Mouse (Mus musculus) large intestine, adult 2 months (tissue): ENCODE measurements around the gene Rhox9. TPM values are rescaled to one million over a fixed set of nuclear protein-coding genes. Genes with fewer than 3 reads are reported as not detected.
"Not testable (repeated sequence)": the region's sequence is repeated elsewhere in the genome, so short reads cannot be mapped to it uniquely, and the experiment has no call there.

Experiments used
- DNase-seq: peaks from one replicate; pipeline ENCODE4 v3.0.0-alpha.2; 2012; ENCODE audit warnings: low read depth, low spot score
- WGBS: fragments of 180-500 bp; shearing (Covaris S2); methylation state at CpG from one replicate; pipeline ENCODE4 v1.1.7; 2018; 5-methylcytosine and 5-hydroxymethylcytosine counted together
- polyA plus RNA-seq: library from polyadenylated mRNA; depleted of rRNA; stranded (reverse); fragments of >200 nt; gene quantifications from 2 replicates; pipeline ENCODE4 v1.2.3, GENCODE M21; 2012; rRNA removed

Rhox9 gene
- polyA plus RNA-seq, result not detected in 2 replicates

DNA sequence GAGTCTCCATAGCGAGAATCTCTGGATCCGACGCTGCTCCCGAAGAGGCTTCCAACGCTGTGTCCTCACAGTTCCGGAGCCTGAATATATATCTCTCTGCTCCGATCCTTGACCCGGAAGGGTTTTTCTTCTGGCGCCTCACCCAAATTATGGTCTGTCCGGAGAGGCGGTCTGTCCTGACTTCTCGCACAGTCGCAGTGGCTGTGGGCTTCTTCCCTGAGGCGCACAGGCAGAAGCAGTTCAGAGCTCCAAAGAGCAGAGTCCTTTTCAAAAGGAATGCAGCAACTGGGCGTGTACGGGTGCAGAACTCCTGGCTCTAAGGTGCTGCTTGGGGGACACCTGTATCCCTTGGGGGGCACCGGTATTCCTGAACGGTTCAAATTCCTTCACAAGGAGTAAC lies at the start of gene Rhox9:
Gene Rhox9, minus strand, starts transcription at position 101 of the 400 bp plus-strand sequence.
- not testable (repeated sequence) for DNase-seq
- 96% methylated on average over 10 of the region's 18 CpGs for WGBS

DNA sequence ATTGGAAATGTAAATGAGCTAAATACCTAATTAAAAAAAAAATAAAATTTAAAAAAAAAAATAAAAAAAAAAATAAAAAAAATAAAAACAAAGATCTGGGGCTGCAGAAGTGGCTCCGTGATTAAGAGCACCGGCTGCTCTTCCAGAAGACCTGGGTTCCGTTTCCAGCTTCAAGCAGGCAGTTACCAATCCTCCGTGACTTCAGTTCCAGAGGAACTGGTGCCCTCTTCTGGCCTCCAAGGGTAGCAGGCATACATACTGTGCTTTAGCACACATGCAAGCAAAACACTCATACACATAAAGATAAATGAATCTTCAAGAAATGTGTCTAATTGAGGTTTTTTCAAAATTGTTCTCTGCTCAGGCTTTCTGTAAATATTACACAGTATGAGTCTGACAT lies 14.7 kb upstream of the Rhox9 start:
- DNase-seq, result no peak
- WGBS, result 78% methylated on average over 4 of the region's 4 CpGs

DNA sequence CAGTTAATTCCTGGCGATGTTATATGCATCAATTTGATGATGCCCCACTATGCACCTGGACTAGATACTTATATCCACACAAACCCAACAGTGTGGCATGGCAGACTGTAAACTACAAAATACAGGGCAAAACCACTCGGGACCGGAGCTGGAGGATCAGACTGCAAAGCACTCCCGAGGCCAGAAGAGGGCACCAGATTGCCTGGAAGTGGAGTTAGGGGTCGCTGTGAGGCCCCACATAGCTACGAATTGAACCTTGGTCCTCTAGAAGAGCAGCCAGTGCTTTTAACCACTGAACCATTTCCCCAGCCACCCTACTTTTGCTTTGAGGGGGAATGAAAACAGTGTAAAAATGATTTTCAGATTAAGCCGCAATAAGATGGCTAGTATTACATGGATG lies 7.0 kb upstream of the Rhox9 start:
- no peak for DNase-seq

DNA sequence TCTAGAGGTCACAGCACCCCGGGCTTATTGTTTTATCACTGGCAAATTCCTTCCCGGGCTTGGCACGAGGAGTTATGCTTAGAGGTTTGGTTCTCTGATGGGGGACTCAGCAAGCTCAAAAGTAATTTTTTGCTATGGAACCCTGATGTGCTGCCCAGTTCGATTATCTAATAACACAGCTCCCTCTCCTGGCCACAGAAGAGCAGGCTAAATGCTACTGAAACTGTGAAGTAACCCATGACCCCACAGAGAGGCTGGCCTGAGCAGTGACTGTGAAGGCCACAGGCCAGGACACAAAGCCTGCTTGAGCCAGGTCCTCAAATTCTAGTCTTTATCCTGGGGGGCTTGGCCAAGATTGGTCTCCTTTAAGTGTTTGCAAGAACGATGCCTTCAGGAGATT lies 2.2 kb upstream of the Rhox9 start:
- WGBS, result 69% methylated on average over 5 of the region's 5 CpGs
- DNase-seq, result no peak

More for the DNA sequence above, 7.0 kb upstream of the Rhox9 start:
- 57% methylated on average over 7 of the region's 7 CpGs for WGBS

DNA sequence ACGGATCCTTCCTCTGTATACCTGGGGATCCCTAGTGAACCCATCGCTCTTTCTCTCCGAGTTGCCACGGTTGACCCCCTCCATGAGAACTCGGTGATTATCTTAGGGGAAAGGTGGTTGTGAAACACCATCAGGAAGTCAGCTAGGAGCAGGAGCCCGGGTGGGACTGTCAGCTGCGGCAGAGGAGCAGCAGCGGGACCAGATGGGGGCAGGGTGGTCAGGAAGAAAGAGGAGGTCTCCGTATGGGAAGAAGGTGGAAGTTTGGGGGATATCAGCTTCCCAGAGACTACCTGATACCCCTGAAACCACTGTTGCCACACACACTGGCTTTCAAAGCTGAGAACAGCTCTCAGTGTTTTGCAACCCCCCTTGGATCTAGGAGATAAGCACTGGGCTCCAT lies 4.4 kb downstream of the Rhox9 start, which contains the start of gene Rhox7b:
Gene Rhox7b, minus strand, starts transcription at position 101 of the 400 bp plus-strand sequence.
- 80% methylated on average over 9 of the region's 9 CpGs for WGBS
- not testable (repeated sequence) for DNase-seq

DNA sequence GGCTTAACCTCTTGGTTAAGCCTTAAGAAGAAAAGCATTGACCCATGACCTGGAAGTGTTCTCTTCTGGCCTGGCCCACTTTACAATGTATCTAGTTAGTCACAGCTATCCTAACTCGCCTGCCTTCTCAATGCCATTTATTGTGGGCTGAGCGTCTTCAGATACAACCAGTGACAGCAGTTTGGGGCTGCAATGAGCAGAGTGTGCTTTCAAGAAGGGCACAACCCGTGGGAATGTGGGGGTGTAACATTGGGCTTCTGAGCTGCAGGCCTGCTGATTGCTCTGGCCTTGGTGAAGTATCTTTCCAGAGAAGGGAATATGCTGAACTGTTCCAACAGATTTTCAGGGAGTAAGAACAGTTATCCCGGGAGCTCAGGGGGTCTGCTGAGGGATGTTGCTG lies 22.7 kb downstream of the Rhox9 start, which contains the start of gene Rhox8:
Gene Rhox8, minus strand, starts transcription at position 101 of the 400 bp plus-strand sequence.
- no peak for DNase-seq
- WGBS, result 71% methylated on average over 4 of the region's 4 CpGs

DNA sequence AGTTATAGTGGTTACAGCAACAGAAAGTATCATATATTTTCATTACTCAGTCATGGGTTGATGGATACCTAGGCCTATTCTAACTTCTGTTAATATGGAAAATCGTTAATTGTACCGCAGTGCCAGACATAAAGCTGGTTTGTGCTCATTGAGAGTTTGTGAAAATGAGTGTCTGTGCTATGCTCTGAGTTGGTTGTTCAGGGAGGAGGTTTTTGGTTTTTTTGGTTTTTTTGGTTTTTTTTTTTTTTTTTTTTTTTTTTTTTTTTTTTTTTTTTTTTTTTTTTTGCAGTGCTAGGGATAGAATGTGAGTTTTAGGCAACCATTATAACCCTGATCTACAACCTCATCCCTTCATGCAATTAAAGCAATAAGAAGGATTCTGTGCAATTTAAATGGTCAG lies 29.9 kb downstream of the Rhox9 start:
- WGBS, result 96% methylated on average over 2 of the region's 2 CpGs

More for the DNA sequence above, 29.9 kb downstream of the Rhox9 start:
- DNase-seq, result no peak

Other genes starting within 250 kb of the Rhox9 start
- gene Rhox3h, start 233.0 kb downstream of the Rhox9 start, polyA plus RNA-seq, result not detected in 2 replicates
- gene Rhox2h, start 228.5 kb downstream of the Rhox9 start, polyA plus RNA-seq, result not detected in 2 replicates
- gene Rhox5, start 96.9 kb downstream of the Rhox9 start, polyA plus RNA-seq, result not detected in 2 replicates
- 0.15 TPM in 1 of 2 replicates, not detected in the other for gene Rhox6, start 74.9 kb downstream of the Rhox9 start, polyA plus RNA-seq
- gene Rhox7a, start 70.1 kb downstream of the Rhox9 start, polyA plus RNA-seq, result not detected in 2 replicates
- gene Rhox8, start 22.8 kb downstream of the Rhox9 start, polyA plus RNA-seq, result not detected in 2 replicates
- not detected in 2 replicates for gene Rhox7b, start 4.5 kb downstream of the Rhox9 start, polyA plus RNA-seq
- not detected in 2 replicates for gene Btg1-ps1, start 117.0 kb upstream of the Rhox9 start, polyA plus RNA-seq
- not detected in 2 replicates for gene Btg1-ps2, start 141.3 kb upstream of the Rhox9 start, polyA plus RNA-seq
- gene Rhox10, start 164.7 kb upstream of the Rhox9 start, polyA plus RNA-seq, result not detected in 2 replicates
- not detected in 2 replicates for gene Rhox11, start 183.4 kb upstream of the Rhox9 start, polyA plus RNA-seq
- not detected in 2 replicates for gene Rhox12, start 209.1 kb upstream of the Rhox9 start, polyA plus RNA-seq
- gene Rhox13, start 219.4 kb upstream of the Rhox9 start, polyA plus RNA-seq, result not detected in 2 replicates